Mouse (Mus musculus) cortical plate, adult 2 months (tissue): ENCODE data around the gene Lmx1b.

Experiments
- CTCF ChIP-seq: fragments of 200-500 bp; IDR thresholded peaks from 2 replicates; pipeline ENCODE4 v1.5.1; 2011; ENCODE audit warnings: mild to moderate bottlenecking, control low read depth, low read length; ENCODE audit not compliant: insufficient read depth; ENCODE audit errors: extremely low read depth
- POLR2A ChIP-seq: fragments of 200-500 bp; IDR thresholded peaks from 2 replicates; pipeline ENCODE4 v1.6.1; 2011; ENCODE audit warnings: mild to moderate bottlenecking, low read length, control low read depth; ENCODE audit not compliant: insufficient read depth; ENCODE audit errors: extremely low read depth

GRCm38 (mm10) chr2:33582457-33583060 is 57.8 kb downstream of the Lmx1b start:
- no peak for TF ChIP-seq CTCF
- TF ChIP-seq POLR2A, result no peak
